Mouse (Mus musculus) neural tube, embryonic 13.5 days (tissue): ENCODE results near the gene Calu. TPM values are rescaled to one million over a fixed set of nuclear protein-coding genes. Genes with fewer than 3 reads are reported as not detected.
A peak's percentile ranks its signal among the peaks of the same experiment; 100 is the strongest.

ENCODE experiments used
- ATAC-seq: fragments of 200-750 bp; cut with Nextera tagmentation; 2 replicates; pipeline ENCODE4 v1.8.0; 2017; ENCODE audit warnings: low read depth, mild to moderate bottlenecking, moderate TSS enrichment, moderate library complexity
- H3K27ac ChIP-seq: fragments of 300-500 bp; sonication (generic); replicated peaks from 2 replicates; pipeline ENCODE4 v1.5.1; 2015; ENCODE audit warnings: moderate library complexity, mild to moderate bottlenecking, inconsistent platforms
- H3K27me3 ChIP-seq: fragments of 300-500 bp; sonication (generic); 2 replicates; pipeline ENCODE4 v1.6.1; 2015; ENCODE audit warnings: mild to moderate bottlenecking, inconsistent platforms
- H3K36me3 ChIP-seq: fragments of 300-500 bp; sonication (generic); 2 replicates; pipeline ENCODE4 v1.6.1; 2015; ENCODE audit warnings: mild to moderate bottlenecking, inconsistent platforms
- H3K4me1 ChIP-seq: fragments of 300-500 bp; sonication (generic); replicated peaks from 2 replicates; pipeline ENCODE4 v1.6.1; 2015; ENCODE audit warnings: inconsistent platforms
- H3K4me2 ChIP-seq: fragments of 300-500 bp; sonication (generic); 2 replicates; pipeline ENCODE4 v1.6.1; 2015; ENCODE audit warnings: inconsistent platforms, mild to moderate bottlenecking, moderate library complexity
- H3K4me3 ChIP-seq: fragments of 300-500 bp; sonication (generic); 2 replicates; pipeline ENCODE4 v1.5.1; 2015; ENCODE audit warnings: mild to moderate bottlenecking, inconsistent platforms
- H3K9ac ChIP-seq: fragments of 300-500 bp; sonication (generic); 2 replicates; pipeline ENCODE4 v1.6.1; 2015; ENCODE audit warnings: moderate library complexity, mild to moderate bottlenecking, inconsistent platforms
- H3K9me3 ChIP-seq: fragments of 300-500 bp; sonication (generic); 2 replicates; pipeline ENCODE4 v1.6.1; 2016; ENCODE audit warnings: inconsistent platforms
- WGBS: fragments of 180-500 bp; shearing (Covaris S2); methylation state at CpG from one replicate; pipeline ENCODE4 v1.1.7; 2015; 5-methylcytosine and 5-hydroxymethylcytosine counted together
- polyA plus RNA-seq: library from polyadenylated mRNA; unstranded; fragments of >200 nt; fragmentation: Nextera tagmentation; extraction: Ambion mirVana; gene quantifications from 2 replicates; pipeline ENCODE4 v1.2.1, GENCODE M21; 2015

Gene Calu
- polyA plus RNA-seq: 180 and 200 TPM in 2 replicates

GRCm38 (mm10) chr6:29347665-29348370 is at the start of gene Calu:
TSS of gene Calu (plus strand) at chr6:29348069.
- no peaks in the 10 kb centered on the region for H3K27me3 ChIP-seq
- ATAC-seq: peak; percentile 99
- H3K4me3 ChIP-seq: peak within 1 kb of the TSS; percentile 67
- H3K9me3 ChIP-seq: no peaks in the 10 kb centered on the region
- H3K4me2 ChIP-seq: peak within 1 kb of the TSS; percentile 77
- peaks cover 16% of the 10 kb centered on the region for H3K4me1 ChIP-seq
- peak within 1 kb of the TSS; percentile 81 for H3K9ac ChIP-seq
- H3K36me3 ChIP-seq: no peaks in the 10 kb centered on the region
- H3K27ac ChIP-seq: peak within 1 kb of the TSS; percentile 86
- under 1% methylated on average over 55 of the region's 55 CpGs for WGBS

- no peak for ATAC-seq
- Histone ChIP-seq H3K4me2 (no peak overlapping the region), H3K9me3 (no peaks in the 10 kb centered on the region), H3K36me3 (no peaks in the 10 kb centered on the region), H3K27ac (no peak overlapping the region), H3K27me3 (no peaks in the 10 kb centered on the region), H3K4me1 (no peaks in the 10 kb centered on the region), H3K9ac (no peak overlapping the region), H3K4me3 (no peak overlapping the region)
- 78% methylated on average over 2 of the region's 2 CpGs for WGBS
Measured at GRCm38 (mm10) chr6:29299112-29299511, 48.8 kb upstream of the Calu start.

- Histone ChIP-seq H3K27ac (no peak overlapping the region), H3K4me3 (no peak overlapping the region), H3K4me1 (no peaks in the 10 kb centered on the region), H3K9me3 (0 out of 2 replicates have a peak, but pooled peaks cover 2% of the 10 kb centered on the region), H3K27me3 (no peaks in the 10 kb centered on the region), H3K9ac (no peak overlapping the region), H3K36me3 (no peaks in the 10 kb centered on the region), H3K4me2 (no peak overlapping the region)
- no peak for ATAC-seq
Measured at GRCm38 (mm10) chr6:29303251-29303650, 44.6 kb upstream of the Calu start.

- Histone ChIP-seq H3K4me2 (no peak overlapping the region), H3K4me3 (no peak overlapping the region), H3K4me1 (no peaks in the 10 kb centered on the region), H3K36me3 (no peaks in the 10 kb centered on the region), H3K27me3 (no peaks in the 10 kb centered on the region), H3K9ac (no peak overlapping the region), H3K27ac (no peak overlapping the region), H3K9me3 (0 out of 2 replicates have a peak, but pooled peaks cover 2% of the 10 kb centered on the region)
- ATAC-seq: no peak
- 54% methylated on average over 5 of the region's 5 CpGs for WGBS
Measured at GRCm38 (mm10) chr6:29303726-29304125, 44.1 kb upstream of the Calu start.

GRCm38 (mm10) chr6:29305462-29305861 is 42.4 kb upstream of the Calu start:
- H3K36me3 ChIP-seq: no peaks in the 10 kb centered on the region
- H3K9ac ChIP-seq: no peak overlapping the region
- H3K27me3 ChIP-seq: no peaks in the 10 kb centered on the region
- peaks cover 6% of the 10 kb centered on the region; the same call in 1 of the 2 replicates for H3K9me3 ChIP-seq
- no peak overlapping the region for H3K27ac ChIP-seq
- H3K4me1 ChIP-seq: no peaks in the 10 kb centered on the region
- no peak for ATAC-seq
- no peak overlapping the region for H3K4me3 ChIP-seq
- H3K4me2 ChIP-seq: no peak overlapping the region
- WGBS: 91% methylated on average over 4 of the region's 4 CpGs

- no peaks in the 10 kb centered on the region for H3K4me1 ChIP-seq
- no peak overlapping the region for H3K4me3 ChIP-seq
- H3K36me3 ChIP-seq: no peaks in the 10 kb centered on the region
- H3K27ac ChIP-seq: no peak overlapping the region
- 88% methylated on average over 16 of the region's 16 CpGs for WGBS
- no peak for ATAC-seq
- H3K4me2 ChIP-seq: no peak overlapping the region
- H3K27me3 ChIP-seq: no peaks in the 10 kb centered on the region
- H3K9ac ChIP-seq: no peak overlapping the region
- H3K9me3 ChIP-seq: peaks cover 6% of the 10 kb centered on the region; the same call in 1 of the 2 replicates
Measured at GRCm38 (mm10) chr6:29308846-29309605, 38.8 kb upstream of the Calu start.

- H3K4me2 ChIP-seq: no peak overlapping the region
- no peaks in the 10 kb centered on the region for H3K36me3 ChIP-seq
- no peak overlapping the region for H3K4me3 ChIP-seq
- no peaks in the 10 kb centered on the region for H3K27me3 ChIP-seq
- 77% methylated on average over 14 of the region's 14 CpGs for WGBS
- no peak overlapping the region for H3K27ac ChIP-seq
- H3K9ac ChIP-seq: no peak overlapping the region
- ATAC-seq: no peak
- H3K4me1 ChIP-seq: no peaks in the 10 kb centered on the region
- H3K9me3 ChIP-seq: peaks cover 4% of the 10 kb centered on the region; the same call in 1 of the 2 replicates
Measured at GRCm38 (mm10) chr6:29313690-29314202, 34.1 kb upstream of the Calu start.

- Histone ChIP-seq H3K9ac (no peak overlapping the region), H3K9me3 (no peaks in the 10 kb centered on the region), H3K4me3 (no peak overlapping the region), H3K4me1 (no peaks in the 10 kb centered on the region), H3K36me3 (no peaks in the 10 kb centered on the region), H3K27me3 (no peaks in the 10 kb centered on the region), H3K4me2 (no peak overlapping the region), H3K27ac (no peak overlapping the region)
- no peak for ATAC-seq
- 73% methylated on average over 2 of the region's 2 CpGs for WGBS
Measured at GRCm38 (mm10) chr6:29317286-29317685, 30.6 kb upstream of the Calu start.

GRCm38 (mm10) chr6:29317941-29318340 is 29.9 kb upstream of the Calu start:
- no peak overlapping the region for H3K4me3 ChIP-seq
- no peaks in the 10 kb centered on the region for H3K4me1 ChIP-seq
- H3K36me3 ChIP-seq: no peaks in the 10 kb centered on the region
- no peak overlapping the region for H3K9ac ChIP-seq
- no peak overlapping the region for H3K27ac ChIP-seq
- WGBS: 79% methylated on average over 3 of the region's 3 CpGs
- no peaks in the 10 kb centered on the region for H3K9me3 ChIP-seq
- no peaks in the 10 kb centered on the region for H3K27me3 ChIP-seq
- H3K4me2 ChIP-seq: no peak overlapping the region
- no peak for ATAC-seq

GRCm38 (mm10) chr6:29318879-29319278 is 29.0 kb upstream of the Calu start, which contains the start of gene Fam71f1:
TSS of gene Fam71f1 (plus strand) at chr6:29319140.
- no peak within 1 kb of the TSS for H3K4me3 ChIP-seq
- H3K9ac ChIP-seq: no peak within 1 kb of the TSS
- H3K4me2 ChIP-seq: no peak within 1 kb of the TSS
- ATAC-seq: no peak
- H3K4me1 ChIP-seq: no peaks in the 10 kb centered on the region
- no peak within 1 kb of the TSS for H3K27ac ChIP-seq
- no peaks in the 10 kb centered on the region for H3K36me3 ChIP-seq
- WGBS: 59% methylated on average over 4 of the region's 5 CpGs
- H3K9me3 ChIP-seq: no peaks in the 10 kb centered on the region
- H3K27me3 ChIP-seq: no peaks in the 10 kb centered on the region

- Histone ChIP-seq H3K36me3 (no peaks in the 10 kb centered on the region), H3K4me1 (no peaks in the 10 kb centered on the region), H3K9me3 (no peaks in the 10 kb centered on the region), H3K27me3 (no peaks in the 10 kb centered on the region), H3K4me2 (no peak overlapping the region), H3K4me3 (no peak overlapping the region), H3K9ac (no peak overlapping the region), H3K27ac (no peak overlapping the region)
- WGBS: 80% methylated on average over 6 of the region's 6 CpGs
- no peak for ATAC-seq
Measured at GRCm38 (mm10) chr6:29321586-29321985, 26.3 kb upstream of the Calu start.

GRCm38 (mm10) chr6:29322147-29322546 is 25.7 kb upstream of the Calu start:
- WGBS: 94% methylated on average over 7 of the region's 7 CpGs
- no peak overlapping the region for H3K4me2 ChIP-seq
- H3K4me3 ChIP-seq: no peak overlapping the region
- no peak overlapping the region for H3K9ac ChIP-seq
- H3K36me3 ChIP-seq: no peaks in the 10 kb centered on the region
- no peak for ATAC-seq
- no peaks in the 10 kb centered on the region for H3K4me1 ChIP-seq
- no peaks in the 10 kb centered on the region for H3K27me3 ChIP-seq
- H3K9me3 ChIP-seq: no peaks in the 10 kb centered on the region
- H3K27ac ChIP-seq: no peak overlapping the region
